Mouse (Mus musculus) embryonic fibroblast, embryonic 13.5 days (primary cell): ENCODE data around the gene Gvin1. TPM values are rescaled to one million over a fixed set of nuclear protein-coding genes. Genes with fewer than 3 reads are reported as not detected.
"Not testable (repeated sequence)": the region's sequence is repeated elsewhere in the genome, so short reads cannot be mapped to it uniquely, and the experiment has no call there.

Experiments used
- H3K27ac ChIP-seq: 2 replicates; pipeline ENCODE4 v1.5.1; 2012; ENCODE audit warnings: low read length, control low read depth, inconsistent platforms; ENCODE audit not compliant: insufficient read depth
- H3K4me1 ChIP-seq: 2 replicates; pipeline ENCODE4 v1.6.1; 2011; ENCODE audit warnings: low read length; ENCODE audit not compliant: control insufficient read depth, insufficient read depth
- H3K4me3 ChIP-seq: 2 replicates; pipeline ENCODE4 v1.5.1; 2011; ENCODE audit warnings: mild to moderate bottlenecking, control low read depth, low read length; ENCODE audit not compliant: insufficient read depth
- CTCF ChIP-seq: IDR thresholded peaks from 2 replicates; pipeline ENCODE4 v1.5.1; 2011; ENCODE audit warnings: mild to moderate bottlenecking, control low read depth, low read length, moderate library complexity, borderline replicate concordance; ENCODE audit not compliant: insufficient read depth
- POLR2A ChIP-seq: IDR thresholded peaks from 2 replicates; pipeline ENCODE4 v1.6.1; 2011; ENCODE audit warnings: low read depth, mild to moderate bottlenecking, control low read depth, low read length, moderate library complexity
- polyA plus RNA-seq: library from polyadenylated mRNA; stranded (reverse); fragments of >200 nt; gene quantifications from 2 replicates; pipeline ENCODE4 v1.2.4, GENCODE M21; 2011; ENCODE audit warnings: low read depth; ENCODE audit not compliant: missing spikeins, insufficient read length

Gene Gvin1
- 2.0 and 15.6 TPM in 2 replicates for polyA plus RNA-seq

DNA sequence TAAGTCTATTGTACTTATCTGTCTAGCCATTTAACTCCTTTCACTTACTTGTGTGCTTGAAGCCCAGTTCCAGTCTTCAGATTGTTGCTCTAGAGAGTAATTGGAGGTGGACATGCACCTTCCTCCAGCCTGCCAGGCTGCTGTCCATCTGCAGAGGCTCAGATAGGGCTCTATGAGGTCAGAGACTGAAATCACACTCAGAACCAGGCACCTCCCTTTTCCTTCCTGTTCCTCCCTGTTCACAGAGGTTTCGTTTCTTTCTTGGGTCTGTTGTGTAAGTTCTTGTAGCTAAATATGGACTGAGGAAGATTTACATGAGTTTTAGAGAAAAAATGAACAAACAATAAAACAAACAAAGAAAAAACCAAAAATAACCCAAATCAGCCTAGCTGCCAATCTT is at the start of gene Gvin1:
TSS of gene Gvin1 (minus strand) at position 150 of the 400 bp plus-strand sequence.
- H3K4me1 ChIP-seq, H3K27ac ChIP-seq, H3K4me3 ChIP-seq: not testable (repeated sequence)

DNA sequence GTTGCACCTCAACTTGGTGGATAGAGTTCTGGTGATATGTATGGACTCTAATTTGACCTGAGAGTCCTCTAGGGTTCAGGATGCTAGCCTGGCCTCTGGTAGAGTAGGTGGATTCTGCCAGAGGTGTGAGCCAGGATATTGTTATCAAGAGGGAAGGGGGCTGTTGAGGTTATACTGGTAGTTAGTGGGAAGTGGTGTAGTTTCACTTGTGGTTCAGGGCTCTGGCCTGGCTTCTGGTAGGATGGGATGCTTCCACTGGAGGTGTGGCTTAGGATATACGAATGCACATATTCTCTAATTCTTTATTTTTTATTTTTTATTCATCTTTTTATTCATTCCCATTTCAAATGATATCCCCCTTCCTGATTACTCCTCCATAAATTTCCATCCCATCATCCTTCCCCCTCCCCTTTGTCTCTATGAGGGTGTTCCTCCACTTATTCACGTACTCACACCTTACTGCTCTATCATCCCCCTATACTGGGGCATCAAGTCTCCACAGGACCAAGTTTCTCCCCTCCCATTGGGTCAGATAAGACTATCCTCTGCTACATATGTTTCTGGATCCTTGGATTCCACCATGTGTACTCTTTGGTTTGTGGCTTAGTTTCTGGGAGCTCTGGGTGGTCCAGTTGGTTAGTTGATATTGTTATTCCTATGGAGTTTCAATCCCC is 36.9 kb upstream of the Gvin1 start:
- TF ChIP-seq POLR2A (no peak), CTCF (no peak)

DNA sequence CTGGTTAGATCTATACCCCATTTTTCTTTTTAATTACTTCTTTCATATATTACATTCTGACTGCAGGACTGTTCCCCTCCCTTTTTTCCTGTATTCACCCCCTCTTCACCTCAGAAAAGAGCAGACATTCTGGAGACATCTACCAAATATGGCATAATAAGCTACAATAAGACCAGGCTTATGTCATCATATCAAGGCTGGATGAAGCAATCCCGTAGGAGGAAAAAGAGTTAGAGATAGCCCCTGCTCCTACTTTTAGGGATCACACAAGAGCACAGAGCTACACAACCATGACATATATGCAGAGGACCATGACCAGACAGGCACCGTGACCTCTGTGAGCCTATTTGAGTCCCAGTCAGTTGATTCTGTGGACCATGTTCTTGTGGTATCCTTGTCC is 33.8 kb upstream of the Gvin1 start:
- no peak overlapping the region for H3K27ac ChIP-seq
- no peak overlapping the region for H3K4me3 ChIP-seq
- no peak for TF ChIP-seq CTCF
- no peak for TF ChIP-seq POLR2A
- H3K4me1 ChIP-seq = no peaks in the 10 kb centered on the region

More for the DNA sequence above, 36.9 kb upstream of the Gvin1 start:
- no peak overlapping the region for H3K4me3 ChIP-seq
- H3K4me1 ChIP-seq = no peaks in the 10 kb centered on the region
- H3K27ac ChIP-seq = no peak overlapping the region

DNA sequence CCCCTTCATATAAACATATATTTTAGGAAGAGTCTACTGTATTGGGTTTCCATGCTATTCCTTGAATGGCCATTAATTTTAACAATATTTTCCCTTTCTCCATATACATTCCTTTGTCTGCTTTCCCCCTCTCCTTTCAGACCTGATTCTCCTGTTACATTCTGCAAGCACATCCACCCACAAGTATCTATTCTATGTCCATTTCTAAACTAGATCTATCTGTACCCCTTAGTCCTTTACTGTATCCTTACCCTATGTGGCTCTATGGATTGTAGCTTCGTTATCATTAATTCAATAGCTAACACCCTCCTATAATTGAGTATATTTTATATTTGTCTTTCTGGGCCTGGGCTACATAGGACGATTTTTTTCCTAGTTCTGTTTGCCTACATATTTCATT is 33.1 kb upstream of the Gvin1 start:
- no peak for TF ChIP-seq CTCF
- no peak for TF ChIP-seq POLR2A
- no peak overlapping the region for H3K4me3 ChIP-seq

DNA sequence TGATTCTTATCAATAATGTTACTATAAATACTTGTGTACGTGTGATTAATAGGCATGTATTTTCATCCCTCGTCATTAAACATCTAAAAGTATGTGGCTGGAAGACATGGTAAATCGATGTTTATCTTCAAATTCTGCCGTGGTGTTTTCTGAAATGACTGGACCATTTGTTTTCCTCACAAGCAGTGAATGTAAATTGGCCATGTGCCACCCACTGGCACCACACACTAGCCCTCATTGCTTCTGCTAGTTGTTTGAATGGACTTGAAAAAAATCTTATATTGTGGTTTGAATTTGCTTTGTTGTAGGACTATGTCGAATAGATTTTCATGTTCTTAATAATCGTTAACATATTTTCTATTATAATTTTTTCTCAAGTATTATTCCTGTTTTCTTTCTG is 30.5 kb upstream of the Gvin1 start:
- H3K27ac ChIP-seq = no peak overlapping the region
- no peak overlapping the region for H3K4me3 ChIP-seq
- no peak for TF ChIP-seq POLR2A
- no peak for TF ChIP-seq CTCF
- no peaks in the 10 kb centered on the region for H3K4me1 ChIP-seq

More for the DNA sequence above, 33.1 kb upstream of the Gvin1 start:
- H3K4me1 ChIP-seq = no peaks in the 10 kb centered on the region
- no peak overlapping the region for H3K27ac ChIP-seq

DNA sequence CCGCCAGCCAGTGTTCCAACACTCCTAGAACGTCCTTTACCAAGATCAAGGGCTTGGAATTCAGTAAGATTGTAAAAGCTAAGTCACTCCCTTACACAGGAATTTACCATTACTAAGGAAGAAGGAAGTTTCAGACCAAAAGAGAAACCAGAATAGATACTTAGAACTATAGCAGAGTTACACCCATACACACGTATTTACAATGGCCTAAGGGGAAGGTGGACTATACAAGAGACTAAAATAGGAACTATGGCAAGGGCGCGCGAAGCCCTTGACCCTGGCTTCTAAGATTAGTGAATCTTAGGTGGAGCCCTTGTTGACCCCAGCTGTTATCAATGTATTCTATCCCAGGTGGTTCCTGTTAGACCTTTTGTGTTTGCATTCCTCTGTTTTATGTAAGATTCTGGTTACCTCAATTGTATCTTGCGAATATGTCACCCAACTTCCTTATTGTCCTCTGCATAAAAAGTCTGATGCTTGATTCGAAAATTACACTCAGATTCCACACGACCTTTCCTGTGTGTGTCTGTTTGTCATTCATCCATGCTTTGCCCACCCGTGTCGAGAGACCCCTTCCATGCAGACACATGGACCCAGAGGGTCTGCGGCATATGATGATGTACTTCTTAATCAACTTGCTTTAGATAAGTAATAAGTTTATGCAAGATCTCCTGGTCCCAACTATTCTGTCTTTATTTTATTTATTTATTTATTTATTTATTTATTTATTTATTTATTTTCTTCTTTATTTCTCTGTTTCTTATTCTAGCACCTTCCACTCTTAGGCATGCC is 25.6 kb upstream of the Gvin1 start:
- H3K4me1 ChIP-seq = peaks cover 12% of the 10 kb centered on the region
- not testable (repeated sequence) for H3K4me3 ChIP-seq, H3K27ac ChIP-seq

DNA sequence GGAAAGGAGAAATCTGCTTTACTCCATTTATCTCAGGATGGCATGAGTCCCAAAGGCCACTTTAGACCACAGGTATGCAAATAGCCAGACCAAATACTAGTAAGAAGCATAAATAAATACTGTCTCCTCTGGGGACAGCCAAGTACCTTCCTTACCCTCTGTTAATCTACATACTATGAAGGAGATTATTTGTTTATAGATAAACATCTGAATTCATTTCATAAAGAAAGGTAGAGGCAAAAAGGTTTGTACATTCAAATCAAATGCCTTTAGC is 22.0 kb upstream of the Gvin1 start:
- Histone ChIP-seq H3K4me3 (no peak overlapping the region), H3K27ac (peak overlapping the region; percentile 100), H3K4me1 (peaks cover 12% of the 10 kb centered on the region)
- TF ChIP-seq CTCF = no peak
- TF ChIP-seq POLR2A = no peak

DNA sequence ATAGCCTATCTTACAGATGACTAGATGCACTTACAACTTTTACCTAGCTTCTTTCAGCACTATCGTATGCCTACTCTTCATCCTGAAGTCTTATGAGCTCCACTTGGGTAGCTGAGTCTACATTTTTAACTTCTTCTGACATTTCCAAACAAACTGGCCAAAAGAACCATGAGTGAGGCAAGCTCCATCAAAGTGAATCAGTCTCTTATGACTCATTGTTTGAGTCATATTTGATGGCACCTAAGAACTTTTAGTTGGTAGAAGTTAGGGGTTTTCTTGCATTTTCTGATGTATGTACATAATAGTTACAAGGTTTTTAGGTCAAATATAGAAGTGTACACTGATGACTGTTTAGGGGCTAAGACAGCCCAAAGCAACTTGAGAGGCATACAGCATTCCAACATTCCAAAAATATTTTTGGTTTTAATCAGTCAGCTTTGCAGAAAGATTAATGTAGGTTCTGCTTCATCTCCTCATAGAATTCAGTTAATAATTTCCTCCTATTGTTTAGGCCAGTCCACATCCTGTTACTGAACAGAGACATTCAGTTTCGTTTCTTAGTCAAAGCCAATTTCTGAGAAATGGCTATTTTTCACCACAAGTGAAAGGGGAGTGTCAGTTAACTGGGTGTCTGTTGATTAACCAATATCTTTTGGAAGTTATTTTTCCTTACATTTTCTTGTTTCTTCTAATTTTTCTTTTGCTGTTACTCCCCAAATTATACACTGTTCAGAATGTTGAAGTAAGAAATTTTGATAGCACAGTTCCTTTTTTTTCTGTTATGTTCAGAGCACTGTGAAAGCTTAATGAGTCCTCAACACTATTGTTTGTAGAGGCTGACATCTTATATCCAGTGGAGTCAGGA is 21.4 kb upstream of the Gvin1 start:
- Histone ChIP-seq H3K4me3 (no peak overlapping the region), H3K27ac (peak overlapping the region; percentile 100), H3K4me1 (peaks cover 12% of the 10 kb centered on the region)
- no peak for TF ChIP-seq POLR2A

DNA sequence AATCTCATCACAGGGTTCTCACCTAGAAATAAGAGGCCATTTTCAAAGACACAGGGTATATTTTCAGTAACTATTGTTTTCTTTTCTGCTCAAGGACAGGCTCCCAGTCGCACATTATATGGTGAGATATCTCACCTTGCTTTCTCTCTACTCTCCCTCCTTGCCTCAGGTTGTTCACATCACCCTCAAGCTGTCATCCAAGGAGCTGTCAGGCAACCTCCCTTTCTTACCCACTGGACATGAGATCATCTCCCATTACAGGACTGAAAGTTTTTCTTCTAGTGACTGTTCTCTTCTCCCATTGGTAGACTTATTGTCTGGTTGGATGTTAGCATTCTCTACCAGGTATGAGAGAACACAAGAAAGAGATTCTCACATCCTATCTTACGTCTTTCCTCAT is 20.5 kb upstream of the Gvin1 start:
- peaks cover 12% of the 10 kb centered on the region for H3K4me1 ChIP-seq
- peak overlapping the region; percentile 100 for H3K27ac ChIP-seq
- no peak overlapping the region for H3K4me3 ChIP-seq
- TF ChIP-seq CTCF (no peak), POLR2A (no peak)

DNA sequence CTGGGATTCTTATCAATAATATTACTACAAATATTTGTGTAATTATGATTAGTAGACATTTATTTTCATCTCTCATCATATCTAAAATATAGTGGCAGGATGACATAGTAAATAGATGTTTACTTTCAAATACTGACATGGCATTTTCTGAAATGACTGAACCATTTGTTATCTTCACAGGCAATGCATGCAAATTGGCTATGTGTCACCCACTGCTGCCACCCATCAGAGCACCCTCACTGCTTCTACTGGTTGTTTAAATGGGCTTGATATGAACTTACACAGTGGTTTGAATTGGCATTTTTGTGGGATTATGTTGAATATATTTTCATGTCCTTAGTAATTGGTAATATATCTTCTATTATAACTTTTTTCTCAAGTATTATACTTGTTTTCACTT is 784 bp upstream of the Gvin1 start:
- H3K4me1 ChIP-seq, H3K4me3 ChIP-seq, H3K27ac ChIP-seq: not testable (repeated sequence)

DNA sequence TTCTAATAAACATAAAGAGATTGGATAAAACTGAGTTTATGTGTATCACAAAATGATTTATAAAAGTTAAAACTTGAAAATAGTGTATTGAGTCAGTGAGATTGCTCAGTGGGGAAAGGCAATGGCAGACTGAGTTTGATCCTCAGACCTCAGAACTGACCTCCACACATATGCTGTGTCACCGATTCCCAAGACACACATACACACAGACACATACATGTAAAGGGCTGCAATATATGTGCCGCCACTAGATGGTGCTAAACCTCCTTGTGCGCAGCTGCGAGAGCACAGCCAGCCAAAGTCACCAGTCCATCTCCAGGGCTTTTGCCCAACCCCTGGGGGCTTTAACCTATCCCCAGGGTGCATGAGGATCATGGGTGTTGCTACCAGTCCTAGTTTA is 1.4 kb downstream of the Gvin1 start:
- H3K4me1 ChIP-seq, H3K27ac ChIP-seq, H3K4me3 ChIP-seq: not testable (repeated sequence)

DNA sequence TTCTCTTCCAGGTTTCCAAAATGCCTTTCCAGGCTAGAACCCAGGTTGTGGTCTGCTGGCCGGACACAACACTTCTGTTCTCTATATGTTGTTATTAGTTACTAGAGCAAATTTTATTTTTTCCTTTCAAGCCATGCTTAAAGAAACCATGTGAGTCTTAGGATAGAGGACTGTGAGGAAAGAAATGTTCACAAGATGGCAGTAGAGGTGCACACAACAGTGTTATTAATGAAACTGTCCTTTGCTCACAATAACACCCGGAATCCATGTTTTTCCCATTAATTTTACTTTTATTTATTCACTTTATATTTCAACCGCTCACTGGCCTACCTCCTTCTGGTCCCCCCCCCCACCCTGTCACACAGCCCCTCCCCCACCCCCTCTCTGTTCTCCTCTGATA is 8.5 kb downstream of the Gvin1 start:
- not testable (repeated sequence) for H3K4me1 ChIP-seq, H3K27ac ChIP-seq, H3K4me3 ChIP-seq

DNA sequence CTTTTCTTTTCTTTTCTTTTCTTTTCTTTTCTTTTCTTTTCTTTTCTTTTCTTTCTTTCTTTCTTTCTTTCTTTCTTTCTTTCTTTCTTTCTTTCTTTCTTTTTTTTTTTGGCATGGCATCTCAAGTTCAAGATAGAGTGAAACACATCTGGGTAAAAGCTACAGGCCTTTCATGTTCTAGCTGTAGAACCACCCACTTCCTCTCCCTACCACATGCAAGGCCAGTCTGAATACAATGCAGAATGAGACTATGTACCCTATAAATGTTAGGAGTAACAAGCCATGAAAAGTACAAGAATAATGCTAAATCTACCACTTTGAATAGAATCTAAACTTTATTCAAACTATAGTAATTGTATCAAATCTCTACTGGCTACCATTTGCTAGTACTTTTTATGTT is 38.1 kb downstream of the Gvin1 start:
- not testable (repeated sequence) for H3K4me1 ChIP-seq, H3K27ac ChIP-seq, H3K4me3 ChIP-seq

DNA sequence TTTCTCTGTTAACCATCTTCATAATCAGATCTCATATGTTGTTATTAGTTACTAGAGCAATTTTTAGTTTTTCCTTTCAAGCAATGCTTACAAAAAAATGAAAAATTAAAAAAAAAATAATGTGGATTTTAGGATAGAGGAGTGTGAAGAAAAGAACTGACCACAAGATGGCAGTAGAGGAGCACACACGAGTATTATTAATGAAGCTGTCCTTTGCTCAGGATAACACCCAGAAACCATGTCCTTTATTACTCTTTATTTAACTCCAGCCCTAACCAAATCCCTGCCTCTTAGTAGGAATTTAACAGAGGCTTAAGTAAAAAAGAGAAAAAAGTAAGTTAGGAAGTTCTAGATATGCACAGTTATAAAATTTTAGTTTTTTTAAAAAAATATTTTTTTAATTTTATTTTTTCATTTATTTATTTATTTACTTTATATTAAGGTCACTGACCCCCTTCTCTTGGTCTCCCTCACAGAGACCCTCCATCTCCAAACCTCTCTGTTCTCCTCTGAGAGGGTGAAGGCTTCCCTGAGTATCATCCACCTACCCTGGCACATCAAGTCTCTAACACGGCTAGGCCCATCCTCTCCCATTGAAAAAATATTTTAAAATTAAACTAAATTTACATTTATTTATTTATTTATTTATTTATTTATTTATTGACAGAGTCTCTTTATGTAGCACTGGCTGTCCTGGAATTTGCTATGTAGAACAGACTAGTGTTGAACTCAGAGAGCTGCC is 69.9 kb downstream of the Gvin1 start:
- H3K4me3 ChIP-seq, H3K27ac ChIP-seq, H3K4me1 ChIP-seq: not testable (repeated sequence)
